Mouse (Mus musculus): Measurements from ENCODE around the gene Rtbdn. TPM values are rescaled to one million over a fixed set of nuclear protein-coding genes. Genes with fewer than 3 reads are reported as not detected.
"Not testable (repeated sequence)": the region's sequence is repeated elsewhere in the genome, so short reads cannot be mapped to it uniquely, and the experiment has no call there.

The Rtbdn gene
- polyA plus RNA-seq (2015; fragmentation: Nextera tagmentation; extraction: Ambion mirVana): 1.2 and 1.8 TPM in 2 replicates

DNA sequence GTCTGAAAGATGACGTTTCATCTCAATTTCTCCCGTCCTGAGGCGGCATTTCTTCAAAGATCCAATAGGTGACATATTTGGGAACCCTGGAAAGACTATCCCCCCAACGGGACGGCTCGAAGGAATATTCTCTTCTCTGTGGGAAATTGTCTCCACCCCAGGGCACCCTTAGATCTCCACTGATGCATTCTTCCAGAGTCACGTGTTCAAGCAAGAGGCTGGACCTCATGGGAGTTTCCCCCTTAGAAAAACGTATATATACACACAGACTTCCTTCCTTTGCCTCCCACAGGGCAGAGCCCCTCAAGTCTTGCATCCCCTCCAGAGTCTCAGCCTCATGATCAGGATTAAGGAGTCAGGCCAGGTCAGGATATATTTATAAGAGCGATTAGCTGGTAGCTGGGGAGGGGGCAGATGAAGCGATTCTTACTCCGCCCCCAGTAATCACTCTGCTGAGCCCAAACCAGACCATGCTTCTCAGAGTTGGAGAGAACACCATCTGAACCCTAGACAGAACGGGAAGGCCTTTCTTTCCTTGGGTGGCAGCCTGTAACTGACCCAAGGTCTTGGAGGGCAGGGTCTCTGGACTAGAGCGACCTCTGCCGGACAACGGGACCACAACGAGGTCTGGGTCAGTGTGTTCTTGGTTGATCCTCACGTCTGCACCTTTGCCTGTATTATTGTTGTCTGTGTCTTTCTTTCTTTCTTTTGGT is at the start of gene Rtbdn:
Rtbdn (plus strand) TSS at position 464 of the 713 bp plus-strand sequence.
- peak within 1 kb of the TSS; percentile 76 for H3K9ac ChIP-seq
- H3K4me1 ChIP-seq: peaks cover 29% of the 10 kb centered on the region
- H3K27ac ChIP-seq: 0 out of 2 replicates have a peak within 1 kb of the TSS, but pooled peaks have one; percentile 54
- no peaks in the 10 kb centered on the region for H3K36me3 ChIP-seq (ENCODE audit: poor library complexity, severe bottlenecking)
- peak; percentile 10; the same call in 1 of the 2 replicates for ATAC-seq
- H3K4me2 ChIP-seq: peak within 1 kb of the TSS; percentile 91
- peaks cover 82% of the 10 kb centered on the region for H3K27me3 ChIP-seq
- H3K9me3 ChIP-seq (replicated peaks): no peaks in the 10 kb centered on the region
- peak within 1 kb of the TSS; percentile 69 for H3K4me3 ChIP-seq
- 8% methylated on average over 17 of the region's 17 CpGs for WGBS

DNA sequence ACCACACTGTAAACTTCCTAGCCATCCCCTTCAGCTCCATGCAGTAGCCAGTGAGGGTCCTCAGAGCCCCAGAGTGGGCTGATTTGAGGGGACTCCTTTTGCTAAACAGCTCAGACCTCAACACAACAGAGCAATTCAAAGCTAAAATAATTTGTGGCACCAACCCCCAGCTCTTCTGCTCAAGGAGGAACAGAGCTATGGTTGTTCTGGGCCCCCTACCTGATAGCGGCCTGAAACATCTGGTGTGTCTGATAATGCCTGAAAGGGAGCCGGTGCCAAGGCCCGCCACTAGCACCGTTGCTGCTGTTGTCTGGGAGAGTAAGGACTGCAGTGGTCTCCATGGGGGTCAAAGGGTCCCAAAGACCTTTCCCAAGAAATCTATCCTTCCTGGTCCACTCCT is 45.7 kb upstream of the Rtbdn start:
- Histone ChIP-seq H3K27me3 (0 out of 2 replicates have a peak, but pooled peaks cover 14% of the 10 kb centered on the region), H3K36me3 (ENCODE audit: poor library complexity, severe bottlenecking) (no peaks in the 10 kb centered on the region), H3K4me1 (peaks cover 15% of the 10 kb centered on the region), H3K9ac (no peak overlapping the region), H3K4me2 (no peak overlapping the region), H3K4me3 (no peak overlapping the region), H3K27ac (no peak overlapping the region), H3K9me3 (replicated peaks) (no peaks in the 10 kb centered on the region)
- no peak for ATAC-seq
- WGBS: 66% methylated on average over 4 of the region's 4 CpGs

DNA sequence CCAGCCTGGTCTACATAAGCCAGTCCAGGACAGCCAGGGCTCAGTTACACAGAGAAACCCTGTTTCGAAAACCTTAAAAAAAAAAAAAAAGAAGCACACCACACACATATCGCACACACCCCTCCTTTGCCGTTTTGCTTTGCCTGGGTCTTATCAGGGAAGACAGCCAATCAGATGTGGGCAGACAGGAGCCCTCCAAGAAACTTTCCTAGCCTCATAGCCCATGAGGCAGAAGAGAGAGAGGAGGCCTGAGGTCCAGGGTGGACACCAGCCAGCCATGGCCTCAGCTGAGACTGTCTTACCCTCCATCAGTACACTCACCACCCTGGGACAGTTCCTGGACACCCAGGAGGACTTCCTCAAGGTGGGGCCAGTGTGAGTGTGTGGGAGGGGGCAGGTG is 45.0 kb upstream of the Rtbdn start, which contains the start of gene Klf1:
Klf1 (plus strand) TSS at position 177 of the 400 bp plus-strand sequence.
- H3K9me3 ChIP-seq (replicated peaks): no peaks in the 10 kb centered on the region
- ATAC-seq: no peak
- peak within 1 kb of the TSS; percentile 53 for H3K4me3 ChIP-seq
- 83% methylated on average over 3 of the region's 3 CpGs for WGBS
- H3K36me3 ChIP-seq (ENCODE audit: poor library complexity, severe bottlenecking): no peaks in the 10 kb centered on the region
- peak within 1 kb of the TSS; percentile 89 for H3K4me2 ChIP-seq
- peaks cover 15% of the 10 kb centered on the region for H3K4me1 ChIP-seq
- 0 out of 2 replicates have a peak, but pooled peaks cover 14% of the 10 kb centered on the region for H3K27me3 ChIP-seq
- H3K27ac ChIP-seq: 0 out of 2 replicates have a peak within 1 kb of the TSS, but pooled peaks have one; percentile 4
- peak within 1 kb of the TSS; percentile 64 for H3K9ac ChIP-seq

DNA sequence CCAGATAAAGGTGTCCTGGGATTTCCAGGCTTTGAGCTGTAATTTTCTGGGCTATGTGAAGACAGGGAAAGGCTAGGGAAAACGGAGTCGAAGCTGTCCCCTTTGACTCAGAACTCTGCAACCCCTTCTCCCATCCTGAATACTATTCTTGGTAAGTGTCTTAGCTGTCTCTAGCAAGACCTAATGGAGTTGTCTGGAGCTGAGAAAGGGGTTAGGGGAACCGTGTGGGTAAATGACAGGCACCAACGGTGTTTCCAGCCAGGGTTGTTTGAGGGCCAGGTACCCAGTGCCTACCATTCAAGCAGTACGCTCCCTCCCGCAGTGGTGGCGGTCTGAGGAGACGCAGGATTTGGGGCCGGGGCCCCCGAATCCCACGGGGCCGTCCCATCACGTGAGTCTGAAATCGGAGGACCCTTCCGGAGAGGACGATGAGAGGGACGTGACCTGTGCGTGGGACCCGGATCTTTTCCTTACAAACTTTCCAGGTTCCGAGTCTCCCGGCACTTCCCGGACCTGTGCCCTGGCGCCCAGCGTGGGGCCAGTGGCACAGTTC is 44.3 kb upstream of the Rtbdn start:
- peak; percentile 19; the same call in 1 of the 2 replicates for ATAC-seq

DNA sequence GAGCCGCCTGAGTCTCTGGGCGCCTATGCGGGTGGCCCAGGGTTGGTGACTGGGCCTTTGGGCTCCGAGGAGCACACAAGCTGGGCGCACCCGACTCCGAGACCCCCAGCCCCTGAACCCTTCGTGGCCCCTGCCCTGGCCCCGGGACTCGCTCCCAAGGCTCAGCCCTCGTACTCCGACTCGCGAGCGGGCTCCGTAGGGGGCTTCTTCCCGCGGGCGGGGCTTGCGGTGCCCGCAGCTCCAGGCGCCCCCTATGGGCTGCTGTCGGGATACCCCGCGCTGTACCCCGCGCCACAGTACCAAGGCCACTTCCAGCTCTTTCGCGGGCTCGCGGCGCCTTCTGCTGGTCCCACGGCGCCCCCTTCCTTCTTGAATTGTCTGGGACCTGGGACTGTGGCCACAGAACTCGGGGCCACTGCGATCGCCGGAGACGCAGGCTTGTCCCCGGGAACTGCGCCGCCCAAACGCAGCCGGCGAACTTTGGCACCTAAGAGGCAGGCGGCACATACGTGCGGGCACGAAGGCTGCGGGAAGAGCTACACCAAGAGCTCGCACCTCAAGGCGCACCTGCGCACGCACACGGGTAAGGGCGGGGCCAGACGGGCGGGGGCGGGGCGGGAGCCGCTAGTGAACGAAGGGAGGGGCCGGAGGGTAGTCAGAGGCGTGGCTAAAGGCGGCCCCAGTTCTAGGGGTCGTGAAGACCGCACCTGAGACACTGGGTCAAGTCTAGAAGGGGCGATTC is 43.7 kb upstream of the Rtbdn start:
- Histone ChIP-seq H3K27ac (0 out of 2 replicates have a peak overlapping the region, but pooled peaks have one; percentile 4), H3K4me1 (peaks cover 15% of the 10 kb centered on the region), H3K9me3 (replicated peaks) (no peaks in the 10 kb centered on the region), H3K27me3 (0 out of 2 replicates have a peak, but pooled peaks cover 14% of the 10 kb centered on the region), H3K36me3 (ENCODE audit: poor library complexity, severe bottlenecking) (no peaks in the 10 kb centered on the region), H3K4me2 (peak overlapping the region; percentile 89), H3K4me3 (peak overlapping the region; percentile 53), H3K9ac (peak overlapping the region; percentile 64)
- peak; percentile 91 for ATAC-seq
- under 1% methylated on average over 68 of the region's 68 CpGs for WGBS

More for the DNA sequence above, 44.3 kb upstream of the Rtbdn start:
- 0 out of 2 replicates have a peak overlapping the region, but pooled peaks have one; percentile 4 for H3K27ac ChIP-seq
- peaks cover 15% of the 10 kb centered on the region for H3K4me1 ChIP-seq
- 3% methylated on average over 24 of the region's 24 CpGs for WGBS
- H3K4me3 ChIP-seq: peak overlapping the region; percentile 53
- no peaks in the 10 kb centered on the region for H3K9me3 ChIP-seq (replicated peaks)
- H3K4me2 ChIP-seq: peak overlapping the region; percentile 89
- H3K27me3 ChIP-seq: 0 out of 2 replicates have a peak, but pooled peaks cover 14% of the 10 kb centered on the region
- H3K36me3 ChIP-seq (ENCODE audit: poor library complexity, severe bottlenecking): no peaks in the 10 kb centered on the region
- peak overlapping the region; percentile 64 for H3K9ac ChIP-seq

DNA sequence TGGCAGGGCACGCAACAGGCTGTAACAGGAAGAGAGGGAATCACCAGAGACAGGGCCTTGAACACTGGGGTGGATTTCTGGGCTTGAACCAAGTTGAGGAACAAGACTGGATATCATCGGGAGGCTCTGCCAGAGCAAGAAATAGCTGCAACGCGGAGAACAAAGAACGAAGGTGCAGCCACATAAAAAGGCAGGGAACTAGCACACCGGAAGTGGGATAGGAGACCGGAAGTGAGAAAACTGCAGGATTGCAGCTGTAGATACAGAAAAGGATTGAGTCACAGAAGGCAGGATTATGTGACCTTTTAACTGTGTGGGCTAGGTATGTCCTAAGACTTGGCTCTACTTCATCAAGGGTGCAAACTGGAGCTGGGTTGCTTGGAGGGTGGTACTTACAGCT is 42.4 kb upstream of the Rtbdn start:
- H3K4me1 ChIP-seq: peaks cover 23% of the 10 kb centered on the region
- H3K9ac ChIP-seq: no peak overlapping the region
- 90% methylated on average over 7 of the region's 7 CpGs for WGBS
- ATAC-seq: no peak
- 0 out of 2 replicates have a peak, but pooled peaks cover 1% of the 10 kb centered on the region for H3K36me3 ChIP-seq (ENCODE audit: poor library complexity, severe bottlenecking)
- H3K27me3 ChIP-seq: peaks cover 16% of the 10 kb centered on the region
- no peak overlapping the region for H3K4me3 ChIP-seq
- H3K9me3 ChIP-seq (replicated peaks): no peaks in the 10 kb centered on the region
- H3K27ac ChIP-seq: no peak overlapping the region
- H3K4me2 ChIP-seq: no peak overlapping the region

DNA sequence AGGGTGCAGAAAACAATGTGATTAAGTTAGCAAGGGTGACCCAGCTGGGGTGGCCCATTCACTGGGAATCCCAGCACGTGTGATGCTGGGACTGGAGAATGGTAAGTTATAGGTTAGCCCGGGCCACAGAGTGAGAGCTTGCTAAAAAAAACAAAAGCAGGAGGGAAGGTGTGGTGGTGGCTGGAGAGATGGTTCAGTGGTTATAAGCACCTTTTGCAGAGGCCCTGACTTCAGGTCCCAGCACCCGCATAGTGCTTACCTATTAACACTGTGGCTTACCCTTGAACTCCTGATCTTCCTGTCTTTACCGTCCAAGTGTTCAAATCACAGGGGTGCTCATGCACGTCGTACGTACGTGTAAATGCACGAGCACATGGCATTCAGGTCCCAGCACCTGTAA is 39.8 kb upstream of the Rtbdn start:
- Histone ChIP-seq H3K4me1 (peaks cover 27% of the 10 kb centered on the region), H3K4me3 (no peak overlapping the region), H3K9ac (no peak overlapping the region), H3K27ac (no peak overlapping the region), H3K9me3 (replicated peaks) (no peaks in the 10 kb centered on the region), H3K27me3 (peaks cover 27% of the 10 kb centered on the region), H3K4me2 (no peak overlapping the region), H3K36me3 (ENCODE audit: poor library complexity, severe bottlenecking) (peaks cover 28% of the 10 kb centered on the region)
- no peak for ATAC-seq
- 90% methylated on average over 9 of the region's 9 CpGs for WGBS

DNA sequence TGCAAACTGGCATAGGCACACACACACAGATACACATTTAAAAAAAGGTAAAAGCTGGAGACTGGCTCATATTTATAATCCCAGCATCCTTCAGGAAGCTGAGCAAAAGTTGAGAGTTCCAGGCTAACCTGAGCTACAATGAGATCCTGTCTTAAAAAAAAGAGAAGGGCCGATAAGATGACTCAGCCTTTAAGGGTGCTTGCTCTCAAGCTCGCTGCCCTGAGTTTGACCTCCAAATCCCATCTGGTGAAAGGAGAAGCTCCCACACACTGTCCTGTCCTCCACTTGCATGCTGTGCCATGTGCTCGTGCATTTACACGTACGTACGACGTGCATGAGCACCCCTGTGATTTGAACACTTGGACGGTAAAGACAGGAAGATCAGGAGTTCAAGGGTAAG is 39.3 kb upstream of the Rtbdn start:
- WGBS: 79% methylated on average over 8 of the region's 8 CpGs
- no peak for ATAC-seq

DNA sequence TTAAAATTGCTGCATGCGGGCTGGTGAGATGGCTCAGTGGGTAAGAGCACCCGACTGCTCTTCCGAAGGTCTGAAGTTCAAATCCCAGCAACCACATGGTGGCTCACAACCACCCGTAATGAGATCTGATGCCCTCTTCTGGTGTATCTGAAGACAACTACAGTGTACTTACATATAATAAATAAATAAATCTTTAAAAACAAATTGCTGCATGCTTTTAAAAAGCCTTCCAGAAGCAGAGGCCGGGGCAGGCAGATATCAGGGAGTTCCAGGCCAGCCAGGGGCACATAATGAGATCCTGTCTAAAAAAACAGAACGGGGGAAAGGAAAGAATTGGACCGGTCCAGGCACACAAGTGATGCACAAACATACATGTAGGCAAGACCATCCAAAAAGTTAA is 38.8 kb upstream of the Rtbdn start:
- Histone ChIP-seq H3K4me3 (peak overlapping the region; percentile 47), H3K9ac (peak overlapping the region; percentile 70; the same call in 1 of the 2 replicates), H3K4me2 (peak overlapping the region; percentile 74), H3K27me3 (peaks cover 30% of the 10 kb centered on the region), H3K36me3 (ENCODE audit: poor library complexity, severe bottlenecking) (peaks cover 37% of the 10 kb centered on the region), H3K4me1 (peaks cover 25% of the 10 kb centered on the region)
- not testable (repeated sequence) for H3K9me3 ChIP-seq (replicated peaks); H3K27ac ChIP-seq
- WGBS: 24% methylated on average over 7 of the region's 7 CpGs
- 0 out of 2 replicates have a peak, but pooled peaks have one; percentile 5 for ATAC-seq

More for the DNA sequence above, 39.3 kb upstream of the Rtbdn start:
- Histone ChIP-seq H3K9ac (no peak overlapping the region), H3K36me3 (ENCODE audit: poor library complexity, severe bottlenecking) (peaks cover 32% of the 10 kb centered on the region), H3K4me2 (no peak overlapping the region), H3K9me3 (replicated peaks) (no peaks in the 10 kb centered on the region), H3K27ac (no peak overlapping the region), H3K4me1 (peaks cover 25% of the 10 kb centered on the region), H3K27me3 (peaks cover 27% of the 10 kb centered on the region), H3K4me3 (no peak overlapping the region)

DNA sequence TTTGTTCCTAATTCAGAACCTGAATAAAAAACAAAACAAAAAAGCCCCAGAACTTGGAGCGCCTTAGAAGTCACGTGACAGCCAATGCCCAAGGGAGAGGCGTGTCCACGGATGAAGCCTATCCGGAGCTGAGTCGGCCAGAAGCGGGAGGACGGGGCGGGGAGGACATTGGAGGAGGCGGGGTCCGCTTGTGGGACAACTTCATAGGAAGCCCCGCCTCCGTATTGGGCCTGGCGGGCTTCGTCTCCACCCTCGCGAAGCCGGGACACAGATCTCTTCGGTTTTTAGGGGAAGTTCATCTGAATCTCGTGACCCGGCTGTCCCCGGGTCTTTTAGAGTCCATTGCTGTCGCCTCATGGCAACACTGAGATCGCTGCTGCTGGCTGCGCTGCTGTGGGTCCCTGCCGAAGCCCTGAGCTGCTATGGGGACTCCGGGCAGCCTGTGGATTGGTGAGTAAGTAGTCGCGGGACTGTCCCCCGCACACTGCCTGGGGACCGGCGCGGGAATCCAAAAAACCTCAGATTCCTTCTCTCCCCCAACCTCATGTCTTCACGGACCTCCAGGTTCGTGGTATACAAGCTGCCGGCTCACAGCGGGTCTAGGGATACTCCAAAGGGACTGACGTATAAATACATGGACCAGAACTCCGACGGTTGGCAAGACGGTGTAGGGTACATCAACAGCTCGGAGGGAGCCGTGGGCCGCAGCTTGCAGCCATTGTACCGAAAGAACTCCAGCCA is 38.2 kb upstream of the Rtbdn start, which contains the start of gene Dnase2a:
Dnase2a (plus strand) TSS at position 140 of the 741 bp plus-strand sequence.
- peak within 1 kb of the TSS; percentile 44; the same call in 1 of the 2 replicates for H3K27ac ChIP-seq
- H3K9me3 ChIP-seq (replicated peaks): no peaks in the 10 kb centered on the region
- WGBS: under 1% methylated on average over 45 of the region's 45 CpGs
- H3K4me2 ChIP-seq: peak within 1 kb of the TSS; percentile 74
- peak; percentile 85 for ATAC-seq
- H3K9ac ChIP-seq: peak within 1 kb of the TSS; percentile 70
- peak within 1 kb of the TSS; percentile 47 for H3K4me3 ChIP-seq
- peaks cover 40% of the 10 kb centered on the region for H3K36me3 ChIP-seq (ENCODE audit: poor library complexity, severe bottlenecking)
- H3K27me3 ChIP-seq: peaks cover 35% of the 10 kb centered on the region
- peaks cover 24% of the 10 kb centered on the region for H3K4me1 ChIP-seq

DNA sequence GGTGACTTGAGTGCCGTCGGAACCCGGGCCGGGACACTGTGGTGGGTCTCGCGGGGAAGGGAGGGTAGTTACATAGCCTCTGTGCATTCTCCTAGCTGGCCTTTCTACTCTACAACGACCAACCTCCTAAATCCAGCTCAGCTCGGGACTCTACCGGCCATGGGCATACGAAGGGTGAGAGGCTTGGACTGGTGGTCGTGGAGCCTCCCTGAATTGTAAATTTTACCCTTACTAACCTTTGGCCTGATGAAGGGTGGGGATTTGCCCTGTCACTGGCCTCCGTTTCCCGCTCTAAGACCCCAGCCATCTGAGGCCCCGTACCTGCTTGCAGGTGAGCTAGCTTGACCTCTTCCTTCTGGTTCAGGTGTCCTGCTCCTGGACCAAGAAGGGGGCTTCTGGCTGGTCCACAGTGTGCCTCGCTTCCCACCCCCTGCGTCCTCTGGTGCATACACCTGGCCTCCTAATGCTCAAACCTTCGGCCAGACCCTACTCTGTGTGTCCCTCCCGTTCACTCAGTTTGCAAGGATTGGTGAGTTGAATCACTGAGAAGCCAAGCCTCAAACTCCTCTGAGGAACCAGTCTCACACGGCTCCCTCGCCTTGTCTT is 37.5 kb upstream of the Rtbdn start:
- no peak overlapping the region for H3K27ac ChIP-seq
- H3K4me3 ChIP-seq: peak overlapping the region; percentile 47
- H3K27me3 ChIP-seq: peaks cover 41% of the 10 kb centered on the region
- peak overlapping the region; percentile 74 for H3K4me2 ChIP-seq
- H3K4me1 ChIP-seq: peaks cover 23% of the 10 kb centered on the region
- peaks cover 44% of the 10 kb centered on the region for H3K36me3 ChIP-seq (ENCODE audit: poor library complexity, severe bottlenecking)
- H3K9ac ChIP-seq: peak overlapping the region; percentile 70
- H3K9me3 ChIP-seq (replicated peaks): no peaks in the 10 kb centered on the region
- 0 out of 2 replicates have a peak, but pooled peaks have one; percentile 1 for ATAC-seq
- WGBS: 49% methylated on average over 20 of the region's 20 CpGs
